26 mouse cellular contexts compared by ENCODE assay signal in the genomic region with DNA sequence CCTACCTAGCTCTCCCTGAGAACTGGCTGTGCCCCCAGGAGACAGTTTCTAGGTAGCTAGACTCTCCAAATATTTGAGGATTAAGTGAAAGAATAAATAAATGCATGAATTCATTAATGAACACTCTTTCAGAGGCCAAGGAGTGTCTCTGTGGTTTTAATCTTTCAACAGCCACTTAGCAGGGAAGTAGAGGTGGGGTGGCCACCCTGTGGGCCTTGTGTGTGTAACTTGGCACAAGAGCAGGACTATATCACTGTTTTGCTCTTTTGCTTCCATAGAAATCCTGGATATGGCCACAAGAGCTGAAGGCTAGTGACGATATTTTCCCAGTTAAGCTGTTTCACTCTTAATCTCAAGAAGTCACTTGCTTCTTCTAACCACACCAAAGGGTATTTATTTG.
DNase-seq lines count a peak whose midpoint lies in the region; ATAC-seq lines count a peak whose summit lies in the region.
"Had no signal": no experiment of that assay in that cellular context is flagged by ENCODE, and none has a peak within 500 bp of the region (broad histone marks: within the 10 kb centered on the region; RNA-seq: fewer than 3 reads in every experiment).

No protein-coding gene starts in this region.

- H3K4me3 ChIP-seq in embryonic facial prominence, embryonic 14.5 days (ENCODE audit: low read depth, low read length): no peak overlapping the region
- H3K4me3 ChIP-seq in embryonic facial prominence, embryonic 10.5 days: no peak overlapping the region
- no peak overlapping the region for H3K4me3 ChIP-seq in lung, embryonic 15.5 days
- H3K4me3 ChIP-seq in stomach, embryonic 16.5 days (replicated peaks; ENCODE audit: low read length): no peak overlapping the region
- H3K4me3 ChIP-seq: embryonic facial prominence, embryonic 15.5 days; gastrocnemius, adult 2 months; hindbrain, embryonic 10.5 days had no signal

- H3K4me2 ChIP-seq in embryonic facial prominence, embryonic 14.5 days (ENCODE audit: low read depth, low read length): no peak overlapping the region
- H3K4me2 ChIP-seq in lung, embryonic 15.5 days: no peak overlapping the region
- no peak overlapping the region for H3K4me2 ChIP-seq in stomach, embryonic 16.5 days (ENCODE audit: low read depth, low read length)
- H3K4me2 ChIP-seq: embryonic facial prominence, embryonic 15.5 days; heart, embryonic 11.5 days; hindbrain, embryonic 14.5 days had no signal

- no peak for ATAC-seq in embryonic facial prominence, embryonic 14.5 days (ENCODE audit: low read depth)
- ATAC-seq in lung, embryonic 15.5 days (ENCODE audit: borderline replicate concordance, extremely low read depth, low FRiP score, low TSS enrichment): peak; percentile 72
- peak; percentile 56; the same call in 1 of the 2 replicates for ATAC-seq in stomach, embryonic 16.5 days (ENCODE audit: insufficient read depth, low FRiP score)
- ATAC-seq: activated CD4-positive, CD25-positive, alpha-beta regulatory T cell, adult 4 months; forebrain, embryonic 14.5 days; forebrain, postnatal 0 days had no signal

- WGBS in embryonic facial prominence, embryonic 14.5 days: 66% methylated on average over 1 of the region's 1 CpGs
- 90% methylated on average over 1 of the region's 1 CpGs for WGBS in embryonic facial prominence, embryonic 10.5 days
- WGBS in lung, embryonic 15.5 days: 44% methylated on average over 1 of the region's 1 CpGs
- 63% methylated on average over 1 of the region's 1 CpGs for WGBS in stomach, embryonic 16.5 days

- peak; percentile 20 for DNase-seq in embryonic facial prominence, embryonic 14.5 days (ENCODE audit: low spot score)
- DNase-seq in embryonic facial prominence, embryonic 10.5 days (ENCODE audit: low spot score): no peak
- DNase-seq in lung, postnatal 10 days: peak; percentile 4
- no peak for DNase-seq in right cerebral cortex, postnatal 14 days
- DNase-seq in spleen, postnatal 4 days (ENCODE audit: low spot score in 2 of 2): no peak
- DNase-seq in layer of hippocampus, postnatal 36 days: no peak
- DNase-seq: adrenal gland, adult 8-10 months; adrenal gland, postnatal 25 days; cerebellum, adult 11-12 months; cerebellum, adult 8-10 months; cerebellum, postnatal 10 days; cerebellum, postnatal 36 days; embryo, embryonic 11 days; forebrain, postnatal 0 days; gastrocnemius, adult 2 months; gastrocnemius, postnatal 14 days; heart, adult 11 months; heart, postnatal 36 days had no signal

- H3K27ac ChIP-seq in embryonic facial prominence, embryonic 14.5 days (replicated peaks; ENCODE audit: low read depth, low read length): no peak overlapping the region
- no peak overlapping the region for H3K27ac ChIP-seq in embryonic facial prominence, embryonic 10.5 days (replicated peaks)
- no peak overlapping the region for H3K27ac ChIP-seq in lung, embryonic 15.5 days
- no peak overlapping the region for H3K27ac ChIP-seq in stomach, embryonic 16.5 days (ENCODE audit: low read length)
- H3K27ac ChIP-seq: embryonic facial prominence, embryonic 15.5 days; gastrocnemius, adult 2 months; hindbrain, embryonic 10.5 days; hindbrain, embryonic 14.5 days had no signal

- no peaks in the 10 kb centered on the region for H3K36me3 ChIP-seq in embryonic facial prominence, embryonic 14.5 days (ENCODE audit: control insufficient read depth, insufficient read depth, low read length)
- H3K36me3 ChIP-seq in embryonic facial prominence, embryonic 10.5 days (replicated peaks): no peaks in the 10 kb centered on the region
- no peaks in the 10 kb centered on the region for H3K36me3 ChIP-seq in lung, embryonic 15.5 days
- no peaks in the 10 kb centered on the region for H3K36me3 ChIP-seq in stomach, embryonic 16.5 days (ENCODE audit: control insufficient read depth, insufficient read depth, low read length)
- H3K36me3 ChIP-seq: embryonic facial prominence, embryonic 15.5 days; hindbrain, embryonic 10.5 days had no signal

- no peaks in the 10 kb centered on the region for H3K9me3 ChIP-seq in embryonic facial prominence, embryonic 14.5 days (ENCODE audit: control insufficient read depth, low read length)
- no peaks in the 10 kb centered on the region for H3K9me3 ChIP-seq in embryonic facial prominence, embryonic 10.5 days
- no peaks in the 10 kb centered on the region; the same call in 1 of the 2 replicates for H3K9me3 ChIP-seq in lung, embryonic 15.5 days
- no peaks in the 10 kb centered on the region for H3K9me3 ChIP-seq in stomach, embryonic 16.5 days (replicated peaks; ENCODE audit: control insufficient read depth, low read length)
- H3K9me3 ChIP-seq: embryonic facial prominence, embryonic 15.5 days; hindbrain, embryonic 10.5 days had no signal

- no peak overlapping the region for H3K9ac ChIP-seq in embryonic facial prominence, embryonic 14.5 days (ENCODE audit: low read depth, low read length)
- H3K9ac ChIP-seq in lung, embryonic 15.5 days: no peak overlapping the region
- no peak overlapping the region for H3K9ac ChIP-seq in stomach, embryonic 16.5 days (ENCODE audit: low read length)
- H3K9ac ChIP-seq: embryonic facial prominence, embryonic 15.5 days; forebrain, postnatal 0 days; hindbrain, embryonic 14.5 days had no signal

- H3K4me1 ChIP-seq in embryonic facial prominence, embryonic 14.5 days (ENCODE audit: control insufficient read depth, insufficient read depth, low read length): no peaks in the 10 kb centered on the region
- H3K4me1 ChIP-seq in embryonic facial prominence, embryonic 10.5 days: no peaks in the 10 kb centered on the region
- no peaks in the 10 kb centered on the region for H3K4me1 ChIP-seq in lung, embryonic 15.5 days
- no peaks in the 10 kb centered on the region for H3K4me1 ChIP-seq in stomach, embryonic 16.5 days (ENCODE audit: control insufficient read depth, insufficient read depth, low read length)
- H3K4me1 ChIP-seq: embryonic facial prominence, embryonic 15.5 days; hindbrain, embryonic 10.5 days had no signal

- no peaks in the 10 kb centered on the region for H3K27me3 ChIP-seq in embryonic facial prominence, embryonic 14.5 days (replicated peaks; ENCODE audit: control insufficient read depth, insufficient read depth, low read length)
- H3K27me3 ChIP-seq in embryonic facial prominence, embryonic 10.5 days (replicated peaks; ENCODE audit: low read depth, poor library complexity, severe bottlenecking): no peaks in the 10 kb centered on the region
- H3K27me3 ChIP-seq in lung, embryonic 15.5 days: no peaks in the 10 kb centered on the region
- no peaks in the 10 kb centered on the region for H3K27me3 ChIP-seq in stomach, embryonic 16.5 days (ENCODE audit: control insufficient read depth, insufficient read depth, low read length)
- H3K27me3 ChIP-seq: embryonic facial prominence, embryonic 15.5 days had no signal

Comparison
In these comparisons a context has a peak if more than half of its experiments do, and no peak if none do; other contexts are left out.
1. DNase-seq: peak in embryonic facial prominence, embryonic 14.5 days (single experiment) and lung, postnatal 10 days (single experiment); none in embryonic facial prominence, embryonic 10.5 days (single experiment), right cerebral cortex, postnatal 14 days (single experiment), spleen, postnatal 4 days (0 of 2) and layer of hippocampus, postnatal 36 days (0 of 2).